Comparison of ENCODE assay signal across 17 mouse cellular contexts in genomic region chr1:135217607-135218233, GRCm38 (mm10). TPM values are rescaled to one million over a fixed set of nuclear protein-coding genes. Genes with fewer than 3 reads are reported as not detected.
DNase-seq lines count a peak whose midpoint lies in the region; ATAC-seq and TF ChIP-seq lines count a peak whose summit lies in the region.
"Had no signal": no experiment of that assay in that cellular context is flagged by ENCODE, and none has a peak within 500 bp of the region (broad histone marks: within the 10 kb centered on the region; RNA-seq: fewer than 3 reads in every experiment).

No protein-coding gene starts in this region.

- no peak overlapping the region for H3K4me3 ChIP-seq in liver, embryonic 16.5 days (ENCODE audit: low read depth, low read length)
- no peak overlapping the region for H3K4me3 ChIP-seq in liver, embryonic 12.5 days
- H3K4me3 ChIP-seq in ES-E14 (ENCODE audit: insufficient read depth in 1 of 2, low read depth in 1 of 2, low read length in 2 of 2, poor library complexity in 1 of 2, severe bottlenecking in 1 of 2) = no peak overlapping the region
- no peak overlapping the region for H3K4me3 ChIP-seq in intestine, embryonic 14.5 days (ENCODE audit: low read depth, low read length)
- H3K4me3 ChIP-seq in stomach, embryonic 14.5 days (ENCODE audit: low read depth, low read length) = no peak overlapping the region
- H3K4me3 ChIP-seq: hindbrain, embryonic 12.5 days; neural tube, embryonic 12.5 days had no signal

- WGBS in liver, embryonic 16.5 days (ENCODE audit: insufficient replicate concordance) = 64% methylated on average over 13 of the region's 13 CpGs
- WGBS in liver, embryonic 12.5 days (ENCODE audit: insufficient replicate concordance) = 69% methylated on average over 13 of the region's 13 CpGs
- 58% methylated on average over 13 of the region's 13 CpGs for whole genome bisulfite sequencing in intestine, embryonic 14.5 days
- WGBS in stomach, embryonic 14.5 days = 63% methylated on average over 13 of the region's 13 CpGs

- no peaks in the 10 kb centered on the region for H3K4me1 ChIP-seq in liver, embryonic 16.5 days (ENCODE audit: control insufficient read depth, low read depth, low read length)
- no peaks in the 10 kb centered on the region for H3K4me1 ChIP-seq in liver, embryonic 12.5 days
- peaks cover 9 to 12% of the 10 kb centered on the region in 2 experiments; a peak in 3 of 4 replicates for H3K4me1 ChIP-seq in ES-E14 (ENCODE audit: control insufficient read depth in 2 of 2, insufficient read depth in 2 of 2, low read length in 2 of 2, poor library complexity in 1 of 2)
- H3K4me1 ChIP-seq in intestine, embryonic 14.5 days (replicated peaks; ENCODE audit: control insufficient read depth, insufficient read depth, low read length) = no peaks in the 10 kb centered on the region
- no peaks in the 10 kb centered on the region for H3K4me1 ChIP-seq in stomach, embryonic 14.5 days (ENCODE audit: control insufficient read depth, insufficient read depth, low read length)
- H3K4me1 ChIP-seq: neural tube, embryonic 12.5 days had no signal

- in situ Hi-C loops in ES-E14 (cut with MboI; ENCODE audit: low sequenced_read_pairs in 2 of 2, unreplicated experiment in 2 of 2) = no loop called here

- H3K9ac ChIP-seq in liver, embryonic 16.5 days (ENCODE audit: low read depth, low read length) = no peak overlapping the region
- no peak overlapping the region for H3K9ac ChIP-seq in liver, embryonic 12.5 days
- no peak overlapping the region for H3K9ac ChIP-seq in ES-E14 (ENCODE audit: insufficient read depth, low read depth, low read length, poor library complexity, severe bottlenecking)
- H3K9ac ChIP-seq in intestine, embryonic 14.5 days (ENCODE audit: low read length) = no peak overlapping the region
- H3K9ac ChIP-seq in stomach, embryonic 14.5 days (replicated peaks; ENCODE audit: low read depth, low read length) = no peak overlapping the region
- H3K9ac ChIP-seq: hindbrain, embryonic 12.5 days; neural tube, embryonic 12.5 days had no signal

- H3K27ac ChIP-seq in liver, embryonic 16.5 days (ENCODE audit: low read length) = no peak overlapping the region
- no peak overlapping the region for H3K27ac ChIP-seq in liver, embryonic 12.5 days
- peak overlapping the region; percentile 90 for H3K27ac ChIP-seq in ES-E14 (ENCODE audit: insufficient read depth, low read depth, low read length, poor library complexity, severe bottlenecking)
- no peak overlapping the region for H3K27ac ChIP-seq in intestine, embryonic 14.5 days (ENCODE audit: low read depth)
- H3K27ac ChIP-seq in stomach, embryonic 14.5 days (ENCODE audit: low read length) = peak overlapping the region; percentile 35; the same call in 1 of the 2 replicates
- H3K27ac ChIP-seq: hindbrain, embryonic 12.5 days; neural tube, embryonic 12.5 days had no signal

- intact Hi-C loops in heart, postnatal 14 days (cut with DNase I) = no loop called here

- no peaks in the 10 kb centered on the region for H3K36me3 ChIP-seq in liver, embryonic 16.5 days (ENCODE audit: control insufficient read depth, insufficient read depth)
- H3K36me3 ChIP-seq in liver, embryonic 12.5 days = no peaks in the 10 kb centered on the region
- H3K36me3 ChIP-seq in ES-E14 (ENCODE audit: control insufficient read depth, insufficient read depth, low read length, poor library complexity, severe bottlenecking) = no peaks in the 10 kb centered on the region
- H3K36me3 ChIP-seq in intestine, embryonic 14.5 days (ENCODE audit: control insufficient read depth, insufficient read depth, low read length) = no peaks in the 10 kb centered on the region
- no peaks in the 10 kb centered on the region for H3K36me3 ChIP-seq in stomach, embryonic 14.5 days (ENCODE audit: control insufficient read depth, insufficient read depth, low read length)
- H3K36me3 ChIP-seq: hindbrain, embryonic 12.5 days; neural tube, embryonic 12.5 days had no signal

- no peak overlapping the region for H3K4me2 ChIP-seq in liver, embryonic 16.5 days (ENCODE audit: low read depth, low read length)
- H3K4me2 ChIP-seq in liver, embryonic 12.5 days = no peak overlapping the region
- H3K4me2 ChIP-seq in intestine, embryonic 14.5 days (ENCODE audit: low read length) = no peak overlapping the region
- H3K4me2 ChIP-seq in stomach, embryonic 14.5 days (replicated peaks; ENCODE audit: low read depth, low read length) = no peak overlapping the region
- H3K4me2 ChIP-seq: hindbrain, embryonic 12.5 days; neural tube, embryonic 12.5 days had no signal

- H3K9me3 ChIP-seq in liver, embryonic 16.5 days (replicated peaks; ENCODE audit: control insufficient read depth, low read length) = no peaks in the 10 kb centered on the region
- no peaks in the 10 kb centered on the region for H3K9me3 ChIP-seq in liver, embryonic 12.5 days (replicated peaks)
- H3K9me3 ChIP-seq in ES-E14 (ENCODE audit: control insufficient read depth, insufficient read depth, low read depth, low read length) = no peaks in the 10 kb centered on the region
- H3K9me3 ChIP-seq in intestine, embryonic 14.5 days (ENCODE audit: control insufficient read depth, low read length) = no peaks in the 10 kb centered on the region
- H3K9me3 ChIP-seq in stomach, embryonic 14.5 days (ENCODE audit: control insufficient read depth, low read depth, low read length) = no peaks in the 10 kb centered on the region
- H3K9me3 ChIP-seq: hindbrain, embryonic 12.5 days; neural tube, embryonic 12.5 days had no signal

- no peaks in the 10 kb centered on the region for H3K27me3 ChIP-seq in liver, embryonic 16.5 days (ENCODE audit: control insufficient read depth, insufficient read depth, low read depth, low read length)
- H3K27me3 ChIP-seq in liver, embryonic 12.5 days (replicated peaks) = peaks cover 6% of the 10 kb centered on the region; the same call in 1 of the 2 replicates
- no peaks in the 10 kb centered on the region for H3K27me3 ChIP-seq in intestine, embryonic 14.5 days (replicated peaks; ENCODE audit: control insufficient read depth, insufficient read depth, low read length)
- no peaks in the 10 kb centered on the region for H3K27me3 ChIP-seq in stomach, embryonic 14.5 days (ENCODE audit: control insufficient read depth, insufficient read depth, low read length)
- H3K27me3 ChIP-seq: hindbrain, embryonic 12.5 days; neural tube, embryonic 12.5 days had no signal

- peak; percentile 19; the same call in 1 of the 2 replicates for ATAC-seq in liver, embryonic 16.5 days (ENCODE audit: low read depth)
- ATAC-seq in liver, embryonic 12.5 days = no peak
- peak; percentile 61 for ATAC-seq in intestine, embryonic 14.5 days (replicated peaks; ENCODE audit: low FRiP score, low TSS enrichment, low read depth)
- ATAC-seq in stomach, embryonic 14.5 days (ENCODE audit: insufficient number of reproducible peaks, insufficient read depth, low FRiP score, low read depth) = peak; percentile 86

- peak; percentile 90 for DNase-seq in ES-E14 (ENCODE audit: low read depth, low spot score)
- no peak for DNase-seq in intestine, embryonic 14.5 days (ENCODE audit: low spot score)
- DNase-seq in adrenal gland, postnatal 4 days (ENCODE audit: low spot score in 2 of 2) = no peak
- no peak for DNase-seq in heart, postnatal 14 days
- DNase-seq: adrenal gland, postnatal 10 days; cerebellum, adult 9-11 months; kidney, adult 8-10 months; midbrain, embryonic 14.5 days had no signal

TF ChIP-seq in ES-E14, 5 proteins besides CTCF, POLR2A, EP300 and RAD21:
- no peak for TF ChIP-seq HCFC1 (IDR thresholded peaks at IDR 0.05; ENCODE audit: borderline replicate concordance, insufficient read depth, low read length)
- no peak for TF ChIP-seq MAFK (IDR thresholded peaks at IDR 0.05; ENCODE audit: insufficient read depth, low read depth, low read length)
- TF ChIP-seq CHD2 (IDR thresholded peaks at IDR 0.05; ENCODE audit: low read depth, low read length) = no peak
- no peak for TF ChIP-seq ZNF384 (IDR thresholded peaks at IDR 0.05; ENCODE audit: low read depth, low read length)
- TF ChIP-seq ZC3H11A (IDR thresholded peaks at IDR 0.05; ENCODE audit: borderline replicate concordance, low read depth, low read length) = no peak

RNA-seq across cellular contexts. Expression of gene Elf3, which starts 40.6 kb away (rescaled TPM):
- 0.93 and 2.5 TPM in 2 replicates for polyA plus RNA-seq in liver, embryonic 16.5 days (2015; fragmentation: Nextera tagmentation; extraction: Ambion mirVana)
- polyA plus RNA-seq in liver, embryonic 12.5 days (2016; fragmentation: Nextera tagmentation; extraction: Ambion mirVana) = 1.1 and 1.8 TPM in 2 replicates
- total RNA-seq in ES-E14 (2012; rRNA removed) = 9.4 and 13.4 TPM in 2 replicates
- 160 and 169 TPM in 2 replicates for polyA plus RNA-seq in intestine, embryonic 14.5 days (2014; fragmentation: Nextera tagmentation; extraction: Ambion mirVana)
- 98.9 and 104 TPM in 2 replicates for polyA plus RNA-seq in stomach, embryonic 14.5 days (2014; fragmentation: Nextera tagmentation; extraction: Ambion mirVana)
- 1 to 10 TPM in 1 of 2 experiments, under 1 TPM in 1; 0.37 to 4.7 TPM for total RNA-seq in adrenal gland, postnatal 4 days (2021)
- under 1 TPM in 1 of 2 experiments, not detected in 1; 0.26 TPM for total RNA-seq in heart, postnatal 14 days (2021)
- total RNA-seq: layer of hippocampus, adult 8-10 months; left cerebral cortex, postnatal 14 days had no signal

RNA-seq across cellular contexts. Expression of gene Gpr37l1, which starts 50.2 kb away (rescaled TPM):
- polyA plus RNA-seq in liver, embryonic 16.5 days (2015; fragmentation: Nextera tagmentation; extraction: Ambion mirVana) = not detected in 2 replicates
- polyA plus RNA-seq in liver, embryonic 12.5 days (2016; fragmentation: Nextera tagmentation; extraction: Ambion mirVana) = not detected in 2 replicates
- total RNA-seq in ES-E14 (2012; rRNA removed) = 0.26 TPM in 1 of 2 replicates, not detected in the other
- 0.35 and 0.50 TPM in 2 replicates for polyA plus RNA-seq in intestine, embryonic 14.5 days (2014; fragmentation: Nextera tagmentation; extraction: Ambion mirVana)
- 0.69 and 0.71 TPM in 2 replicates for polyA plus RNA-seq in stomach, embryonic 14.5 days (2014; fragmentation: Nextera tagmentation; extraction: Ambion mirVana)
- total RNA-seq in adrenal gland, postnatal 4 days (2021) = 1 to 10 TPM in 1 of 2 experiments, under 1 TPM in 1; 0.82 to 1.0 TPM
- under 1 TPM; 0.32 to 0.48 TPM for total RNA-seq in heart, postnatal 14 days (2021)
- polyA plus RNA-seq: heart, embryonic 14.5 days; lung, embryonic 16.5 days had no signal

Comparison
In these comparisons a context has a peak if more than half of its experiments do, and no peak if none do; other contexts are left out.
1. H3K27ac ChIP-seq: peak in ES-E14 (single experiment) and stomach, embryonic 14.5 days (single experiment); none in liver, embryonic 16.5 days (single experiment), liver, embryonic 12.5 days (single experiment) and intestine, embryonic 14.5 days (single experiment).
2. RNA of gene Elf3, which starts 40.6 kb away (polyA plus RNA-seq): 160 to 169 TPM in intestine, embryonic 14.5 days and 98.9 to 104 TPM in stomach, embryonic 14.5 days; 0.93 to 2.5 TPM in liver, embryonic 16.5 days and 1.1 to 1.8 TPM in liver, embryonic 12.5 days; every median in the first group is over 10 times any median in the second.